In genomic region chr3:133877310-133877709, GRCm38 (mm10) we compare ENCODE assay signal across 8 mouse cellular contexts.
A peak's percentile ranks its signal among the peaks of the same experiment; 100 is the strongest.
DNase-seq lines count a peak whose midpoint lies in the region; ATAC-seq and TF ChIP-seq lines count a peak whose summit lies in the region.

No protein-coding gene starts in this region.

- H3K27me3 ChIP-seq in cerebellum, adult 2 months (ENCODE audit: control insufficient read depth, insufficient read depth, low read length), result no peaks in the 10 kb centered on the region
- H3K27me3 ChIP-seq in embryonic facial prominence, embryonic 10.5 days (replicated peaks; ENCODE audit: low read depth, poor library complexity, severe bottlenecking), result no peaks in the 10 kb centered on the region
- H3K27me3 ChIP-seq in intestine, embryonic 16.5 days (replicated peaks; ENCODE audit: control insufficient read depth, insufficient read depth, low read length), result no peaks in the 10 kb centered on the region
- no peaks in the 10 kb centered on the region for H3K27me3 ChIP-seq in midbrain, embryonic 10.5 days (ENCODE audit: low read depth, poor library complexity, severe bottlenecking)

- no peak for TF ChIP-seq POLR2A in cerebellum, adult 2 months (IDR thresholded peaks at IDR 0.05; ENCODE audit: borderline replicate concordance, insufficient read depth, low read length)

- no peak overlapping the region for H3K9ac ChIP-seq in intestine, embryonic 16.5 days (ENCODE audit: low read depth, low read length)

- 13% methylated on average over 5 of the region's 5 CpGs for WGBS in cerebellum, adult 2 months
- WGBS in embryonic facial prominence, embryonic 10.5 days, result 39% methylated on average over 5 of the region's 5 CpGs
- WGBS in intestine, embryonic 16.5 days, result 32% methylated on average over 5 of the region's 5 CpGs
- WGBS in midbrain, embryonic 10.5 days, result 60% methylated on average over 5 of the region's 5 CpGs

- no peak for TF ChIP-seq CTCF in cerebellum, adult 2 months (IDR thresholded peaks at IDR 0.05; ENCODE audit: borderline replicate concordance, insufficient read depth, low read depth, low read length)

- no peak overlapping the region for H3K4me2 ChIP-seq in intestine, embryonic 16.5 days (ENCODE audit: low read depth, low read length)

- H3K4me1 ChIP-seq in cerebellum, adult 2 months (ENCODE audit: control insufficient read depth, insufficient read depth, low read length), result peaks cover 4% of the 10 kb centered on the region; the same call in 1 of the 2 replicates
- peaks cover 33% of the 10 kb centered on the region for H3K4me1 ChIP-seq in embryonic facial prominence, embryonic 10.5 days
- peaks cover 9% of the 10 kb centered on the region for H3K4me1 ChIP-seq in intestine, embryonic 16.5 days (ENCODE audit: control insufficient read depth, insufficient read depth, low read length)
- peaks cover 25% of the 10 kb centered on the region for H3K4me1 ChIP-seq in midbrain, embryonic 10.5 days

- peak; percentile 45 for ATAC-seq in intestine, embryonic 16.5 days

- H3K4me3 ChIP-seq in cerebellum, adult 2 months (replicated peaks; ENCODE audit: insufficient read depth, low read depth, low read length), result no peak overlapping the region
- H3K4me3 ChIP-seq in embryonic facial prominence, embryonic 10.5 days, result no peak overlapping the region
- no peak overlapping the region for H3K4me3 ChIP-seq in intestine, embryonic 16.5 days (ENCODE audit: low read length)
- no peak overlapping the region for H3K4me3 ChIP-seq in midbrain, embryonic 10.5 days

- no peaks in the 10 kb centered on the region for H3K9me3 ChIP-seq in embryonic facial prominence, embryonic 10.5 days
- H3K9me3 ChIP-seq in intestine, embryonic 16.5 days (ENCODE audit: control insufficient read depth, low read length), result no peaks in the 10 kb centered on the region
- H3K9me3 ChIP-seq in midbrain, embryonic 10.5 days (replicated peaks), result no peaks in the 10 kb centered on the region

- no peaks in the 10 kb centered on the region for H3K36me3 ChIP-seq in embryonic facial prominence, embryonic 10.5 days (replicated peaks)
- no peaks in the 10 kb centered on the region for H3K36me3 ChIP-seq in intestine, embryonic 16.5 days (ENCODE audit: control insufficient read depth, insufficient read depth, low read length)
- H3K36me3 ChIP-seq in midbrain, embryonic 10.5 days, result no peaks in the 10 kb centered on the region

- peak; percentile 8 to 10 for DNase-seq in cerebellum, adult 2 months
- no peak for DNase-seq in cerebellum, adult 11-12 months
- DNase-seq in embryonic facial prominence, embryonic 10.5 days (ENCODE audit: low spot score), result peak; percentile 37
- DNase-seq in midbrain, embryonic 10.5 days (ENCODE audit: low spot score), result no peak
- DNase-seq in thymus, postnatal 10 days (ENCODE audit: low spot score in 2 of 2), result no peak
- DNase-seq in heart, postnatal 4 days, result no peak
- DNase-seq in heart, adult 8-10 months (ENCODE audit: low spot score), result no peak

- H3K27ac ChIP-seq in cerebellum, adult 2 months (ENCODE audit: insufficient read depth, low read length), result no peak overlapping the region
- peak overlapping the region; percentile 76 for H3K27ac ChIP-seq in embryonic facial prominence, embryonic 10.5 days (replicated peaks)
- no peak overlapping the region for H3K27ac ChIP-seq in intestine, embryonic 16.5 days (ENCODE audit: low read length)
- H3K27ac ChIP-seq in midbrain, embryonic 10.5 days (replicated peaks), result peak overlapping the region; percentile 75

Comparison
In these comparisons a context has a peak if more than half of its experiments do, and no peak if none do; other contexts are left out.
1. DNase-seq: peak in cerebellum, adult 2 months (2 of 2) and embryonic facial prominence, embryonic 10.5 days (single experiment); none in cerebellum, adult 11-12 months (single experiment), midbrain, embryonic 10.5 days (single experiment), thymus, postnatal 10 days (0 of 2), heart, postnatal 4 days (single experiment) and heart, adult 8-10 months (single experiment).
2. H3K27ac ChIP-seq: peak in embryonic facial prominence, embryonic 10.5 days (single experiment) and midbrain, embryonic 10.5 days (single experiment); none in cerebellum, adult 2 months (single experiment) and intestine, embryonic 16.5 days (single experiment).